Mouse (Mus musculus): Measurements from ENCODE around the gene Znrf1.

The Znrf1 gene

DNA sequence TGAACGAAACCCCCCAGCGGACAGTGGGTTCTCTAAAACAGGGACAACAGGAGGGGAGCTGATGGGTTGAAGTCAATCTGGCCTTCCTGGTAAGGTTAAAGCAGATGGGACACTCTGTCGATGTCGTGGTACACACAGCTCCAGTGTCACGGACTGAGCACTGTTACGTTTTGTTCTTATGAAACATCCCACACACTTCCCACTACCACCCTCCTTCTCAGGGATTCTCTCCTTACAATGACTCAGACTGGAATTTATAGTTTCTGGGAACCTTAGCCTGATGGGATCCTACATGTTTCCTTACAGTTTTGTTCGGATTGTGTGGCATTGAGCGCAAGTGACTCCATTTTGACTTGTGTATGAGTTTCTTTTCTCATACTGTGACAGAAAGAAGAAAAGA lies 95.7 kb downstream of the Znrf1 start:
- DNase-seq (ENCODE audit: low read depth), result no peak

- no peak for DNase-seq (ENCODE audit: low read depth)
Observed at GRCm38 (mm10) chr8:111632976-111633375, 97.1 kb downstream of the Znrf1 start.

- DNase-seq (ENCODE audit: low read depth), result no peak
Observed at GRCm38 (mm10) chr8:111638086-111638485, 102.2 kb downstream of the Znrf1 start.

- no peak for DNase-seq (ENCODE audit: low read depth)
Observed at GRCm38 (mm10) chr8:111641064-111641463, 105.2 kb downstream of the Znrf1 start.

GRCm38 (mm10) chr8:111642496-111642895 lies 106.6 kb downstream of the Znrf1 start:
- DNase-seq (ENCODE audit: low read depth), result peak; percentile 41

GRCm38 (mm10) chr8:111642939-111643263 lies 107.0 kb downstream of the Znrf1 start:
- no peak for DNase-seq (ENCODE audit: low read depth)

DNA sequence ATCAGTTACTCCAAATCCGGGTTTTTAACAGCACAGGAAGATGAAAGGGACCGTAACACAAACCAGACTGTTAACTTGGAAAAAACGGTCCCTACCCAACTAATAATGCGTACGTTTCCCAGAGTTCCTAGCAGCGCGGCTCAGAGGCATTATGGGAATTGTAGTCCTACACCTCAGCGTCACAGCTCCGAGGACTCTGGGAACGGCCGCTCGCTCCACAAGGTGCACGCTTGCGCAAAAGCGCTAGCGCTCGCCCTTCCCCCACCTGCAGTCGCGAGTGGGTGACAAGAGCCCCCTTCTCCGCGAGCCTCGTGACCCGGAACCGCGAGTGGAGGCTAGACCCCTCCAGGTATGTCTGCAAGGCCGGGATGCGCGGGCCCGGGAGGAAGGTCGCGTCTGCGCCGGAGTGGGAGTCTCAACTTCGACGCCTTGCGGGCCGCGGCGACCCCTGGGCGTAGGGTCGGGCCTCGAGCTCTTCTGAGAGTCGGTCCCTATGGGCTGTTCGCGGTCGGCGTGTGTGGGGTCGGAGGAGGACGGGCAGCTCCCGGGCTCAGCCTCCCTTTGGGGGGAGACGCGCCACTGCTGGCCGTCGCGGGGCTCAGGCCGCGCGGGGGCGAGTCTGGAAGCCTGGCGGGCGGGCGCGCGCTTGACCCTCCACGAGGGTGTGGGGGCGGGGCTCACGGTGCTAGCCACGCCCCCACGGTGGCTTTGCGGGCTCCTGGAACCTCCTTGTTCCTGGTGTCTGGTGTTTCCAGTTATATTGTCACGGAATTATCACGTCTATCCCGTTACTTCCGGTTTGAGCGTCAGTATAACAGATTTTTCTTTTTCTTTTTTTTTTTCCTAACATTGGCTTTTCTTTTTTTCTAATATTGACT lies 107.6 kb downstream of the Znrf1 start, which contains the start of gene Zfp1:
Gene Zfp1, plus strand, starts transcription at position 138 of the 878 bp plus-strand sequence.
- peak; percentile 85 for DNase-seq (ENCODE audit: low read depth)

GRCm38 (mm10) chr8:111644286-111645051 lies 108.6 kb downstream of the Znrf1 start:
- DNase-seq (ENCODE audit: low read depth), result peak; percentile 81

GRCm38 (mm10) chr8:111645715-111646114 lies 109.8 kb downstream of the Znrf1 start:
- DNase-seq (ENCODE audit: low read depth), result no peak

DNA sequence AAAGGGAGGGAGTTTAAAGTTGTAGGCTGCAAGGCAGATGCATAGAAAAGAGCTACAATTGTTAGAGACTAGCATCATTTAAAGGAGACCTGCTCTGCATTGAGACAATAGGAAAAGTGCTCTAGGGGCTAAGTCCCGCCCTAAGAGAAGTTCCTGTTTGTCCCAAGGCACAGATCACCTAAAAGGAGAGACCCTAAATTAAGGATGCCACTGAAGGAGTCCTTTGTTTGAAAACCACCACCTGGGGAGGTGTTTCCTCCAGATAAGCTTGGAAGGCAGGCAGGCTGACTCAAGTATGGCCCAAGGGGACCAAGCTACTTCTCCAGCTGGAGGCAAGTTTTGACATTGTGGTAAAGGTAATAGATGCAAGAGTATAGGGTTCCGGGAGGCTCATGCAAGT lies 112.9 kb downstream of the Znrf1 start:
- no peak for DNase-seq (ENCODE audit: low read depth)

GRCm38 (mm10) chr8:111650651-111651050 lies 114.8 kb downstream of the Znrf1 start:
- DNase-seq (ENCODE audit: low read depth), result no peak

DNA sequence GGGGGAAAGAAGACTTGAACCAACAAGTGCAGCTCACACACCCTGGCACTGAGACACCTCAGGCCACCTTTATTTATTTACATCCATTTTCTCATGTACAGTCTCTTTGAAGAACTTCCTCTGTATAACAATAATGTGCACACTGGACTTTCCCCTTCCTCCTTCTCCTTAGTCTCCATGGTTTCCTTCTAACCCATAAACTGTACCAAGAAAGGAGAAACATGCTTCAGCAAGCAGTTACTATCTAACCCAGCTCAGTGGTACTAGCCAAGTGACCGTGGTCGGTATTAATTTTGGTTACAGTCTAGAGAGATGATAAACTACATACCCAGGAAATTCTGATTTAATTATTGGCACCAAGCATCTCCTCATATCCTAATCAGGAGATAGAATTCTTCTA lies 117.6 kb downstream of the Znrf1 start:
- no peak for DNase-seq (ENCODE audit: low read depth)

DNA sequence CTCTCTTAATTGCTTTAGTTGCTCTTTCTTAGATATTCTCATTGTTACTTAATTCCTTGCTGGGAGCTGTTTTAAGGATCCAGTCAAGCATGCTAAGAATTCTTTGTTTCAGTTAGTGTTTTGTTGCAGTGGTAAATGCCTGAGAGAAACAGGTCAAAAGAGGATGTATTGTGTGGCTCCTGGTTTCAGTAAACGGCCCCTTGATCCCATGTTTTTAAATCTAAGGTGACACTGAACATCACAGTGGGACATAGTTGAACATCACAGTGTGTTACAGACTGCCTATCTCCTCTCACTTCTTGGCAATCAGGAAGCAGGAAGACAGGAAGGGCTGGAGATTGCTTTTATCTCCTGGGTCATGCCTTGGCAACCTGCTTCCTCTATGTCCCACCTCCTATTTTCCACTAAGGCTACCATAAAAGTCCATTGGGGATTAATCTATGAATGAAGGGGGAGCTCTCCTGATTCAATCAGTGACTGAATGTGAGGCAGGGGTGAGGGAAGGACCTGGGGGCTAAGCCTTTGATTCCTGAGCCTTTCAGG lies 121.5 kb downstream of the Znrf1 start:
- DNase-seq (ENCODE audit: low read depth), result no peak

- no peak for DNase-seq (ENCODE audit: low read depth)
Observed at GRCm38 (mm10) chr8:111658819-111659423, 123.0 kb downstream of the Znrf1 start.

DNA sequence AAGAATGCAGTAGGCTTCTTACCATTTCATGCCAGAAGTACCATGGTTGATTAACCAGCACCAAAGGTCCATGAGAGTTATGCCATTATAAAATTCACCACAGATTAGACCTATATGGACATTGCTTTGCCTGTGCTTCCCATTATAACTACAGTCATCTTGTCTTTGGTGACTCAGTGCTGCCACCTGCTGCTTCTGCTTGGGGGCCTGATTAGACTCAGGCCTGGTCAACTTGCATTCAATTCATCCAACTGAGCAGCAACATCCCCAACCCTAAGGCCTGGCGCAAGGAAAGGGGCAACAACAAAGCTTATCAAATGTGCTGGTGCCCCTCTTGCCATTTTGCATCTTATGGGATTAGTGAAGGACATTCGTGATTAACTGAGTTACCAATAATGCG lies 126.6 kb downstream of the Znrf1 start:
- DNase-seq (ENCODE audit: low read depth), result peak; percentile 50

DNA sequence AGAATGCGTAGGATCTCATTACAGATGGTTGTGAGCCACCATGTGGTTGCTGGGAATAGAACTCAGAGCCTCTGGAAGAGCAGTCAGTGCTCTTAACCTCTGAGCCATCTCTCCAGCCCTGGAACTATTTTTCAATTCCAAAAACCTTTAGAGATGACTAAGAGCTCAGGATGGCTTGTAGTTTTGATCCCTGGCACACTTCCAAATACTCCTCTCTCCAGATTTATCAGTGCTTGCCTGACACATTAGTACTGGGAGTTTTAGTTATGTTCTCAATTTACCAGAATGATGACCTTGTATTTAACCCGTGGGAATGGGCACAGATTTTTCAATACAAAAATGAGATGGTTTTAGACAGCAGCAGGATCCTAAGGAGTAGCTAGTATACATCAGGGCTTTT lies 130.9 kb downstream of the Znrf1 start:
- no peak for DNase-seq (ENCODE audit: low read depth)
